Mouse (Mus musculus): ENCODE results near the gene Kifc1. TPM values are rescaled to one million over a fixed set of nuclear protein-coding genes. Genes with fewer than 3 reads are reported as not detected.
"Not testable (repeated sequence)": the region's sequence is repeated elsewhere in the genome, so short reads cannot be mapped to it uniquely, and the experiment has no call there.

Kifc1 gene
- polyA plus RNA-seq, 1 experiment from 2014 or later = 6.3 TPM

DNA sequence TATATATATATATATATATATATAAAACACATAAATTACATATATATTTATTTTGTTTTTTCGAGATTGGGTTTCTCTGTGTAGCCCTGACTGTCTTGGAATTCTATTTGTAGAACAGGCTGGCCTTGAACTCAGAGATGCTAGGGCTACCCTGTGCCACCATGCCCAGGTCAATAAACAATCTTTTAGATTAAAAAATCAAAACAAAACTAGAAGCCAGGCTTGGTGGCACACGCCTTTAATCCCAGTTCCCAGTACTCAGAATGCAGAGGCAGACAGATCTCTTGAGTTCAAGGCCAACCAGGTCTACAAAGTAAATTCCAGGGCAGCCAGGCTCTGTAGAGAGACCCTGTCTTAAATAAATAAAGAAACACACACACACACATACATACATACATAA lies 896 bp upstream of the Kifc1 start:
- H3K27ac ChIP-seq = no peak overlapping the region
- no peak for DNase-seq (ENCODE audit: low spot score)
- H3K27me3 ChIP-seq (ENCODE audit: insufficient read depth, poor library complexity, severe bottlenecking) = no peaks in the 10 kb centered on the region
- peaks cover 18% of the 10 kb centered on the region for H3K4me1 ChIP-seq (replicated peaks)
- 67% methylated on average over 2 of the region's 2 CpGs for WGBS
- no peak overlapping the region for H3K4me3 ChIP-seq
- peaks cover 8% of the 10 kb centered on the region for H3K36me3 ChIP-seq
- no peaks in the 10 kb centered on the region for H3K9me3 ChIP-seq

GRCm38 (mm10) chr17:33889941-33890532 lies 424 bp downstream of the Kifc1 start:
- H3K9me3 ChIP-seq; H3K27me3 ChIP-seq (ENCODE audit: insufficient read depth, poor library complexity, severe bottlenecking); DNase-seq (ENCODE audit: low spot score): not testable (repeated sequence)
- Histone ChIP-seq H3K36me3 (peaks cover 21% of the 10 kb centered on the region), H3K27ac (peak overlapping the region; percentile 93), H3K4me1 (replicated peaks) (peaks cover 18% of the 10 kb centered on the region), H3K4me3 (peak overlapping the region; percentile 70)
- under 1% methylated on average over 44 of the region's 44 CpGs for WGBS

- H3K27ac ChIP-seq; H3K27me3 ChIP-seq (ENCODE audit: insufficient read depth, poor library complexity, severe bottlenecking); H3K9me3 ChIP-seq; DNase-seq (ENCODE audit: low spot score): not testable (repeated sequence)
- H3K4me1 ChIP-seq (replicated peaks) = peaks cover 18% of the 10 kb centered on the region
- H3K4me3 ChIP-seq = peak overlapping the region; percentile 18; the same call in 1 of the 2 replicates
- peaks cover 38% of the 10 kb centered on the region for H3K36me3 ChIP-seq
These were observed 2.2 kb downstream of the Kifc1 start for GRCm38 (mm10) chr17:33888230-33888629.

DNA sequence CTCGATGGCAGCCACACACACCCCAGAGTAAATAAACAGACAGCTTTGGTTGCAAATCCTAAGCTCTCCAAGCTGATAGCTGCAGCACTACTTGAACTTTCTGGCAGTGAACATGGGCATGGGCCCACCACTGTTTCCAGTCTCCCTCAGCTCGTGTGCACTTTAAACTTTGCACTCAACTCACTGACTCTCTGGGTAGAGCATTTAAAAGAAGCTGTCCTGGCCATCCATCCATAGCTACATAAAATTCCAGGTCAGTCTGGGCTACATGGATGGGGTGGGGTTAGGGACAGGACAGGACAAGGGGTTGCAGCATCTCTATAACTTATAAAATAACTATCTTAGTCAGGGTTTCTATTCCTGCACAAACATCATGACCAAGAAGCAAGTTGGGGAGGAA lies 2.7 kb downstream of the Kifc1 start:
- not testable (repeated sequence) for H3K27me3 ChIP-seq (ENCODE audit: insufficient read depth, poor library complexity, severe bottlenecking); H3K9me3 ChIP-seq; H3K4me3 ChIP-seq; H3K27ac ChIP-seq; DNase-seq (ENCODE audit: low spot score)
- WGBS = 85% methylated on average over 2 of the region's 2 CpGs
- Histone ChIP-seq H3K4me1 (replicated peaks) (peaks cover 18% of the 10 kb centered on the region), H3K36me3 (peaks cover 42% of the 10 kb centered on the region)

DNA sequence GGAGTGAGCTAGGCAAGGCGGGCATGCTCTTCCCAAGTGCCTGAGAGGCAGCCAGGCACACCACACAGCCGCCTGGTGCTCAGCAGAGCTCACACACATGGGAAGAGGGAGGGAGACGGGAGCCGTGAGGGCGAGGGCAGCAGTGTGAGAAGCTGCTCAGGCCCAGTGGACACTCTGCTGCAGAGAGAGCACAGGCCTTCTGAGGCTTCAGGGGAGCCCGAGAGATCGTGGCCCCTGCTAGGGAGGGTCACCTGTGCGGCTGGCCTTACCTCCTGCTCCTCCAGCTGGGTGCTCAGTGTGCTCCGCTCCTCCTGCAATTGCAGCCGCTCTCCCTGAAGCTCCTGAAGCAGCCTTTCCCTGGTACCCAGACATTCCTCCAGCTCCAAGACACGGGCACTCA lies 6.1 kb downstream of the Kifc1 start:
- not testable (repeated sequence) for H3K27ac ChIP-seq; H3K27me3 ChIP-seq (ENCODE audit: insufficient read depth, poor library complexity, severe bottlenecking); H3K4me3 ChIP-seq; DNase-seq (ENCODE audit: low spot score); H3K9me3 ChIP-seq
- Histone ChIP-seq H3K4me1 (replicated peaks) (peaks cover 17% of the 10 kb centered on the region), H3K36me3 (peaks cover 74% of the 10 kb centered on the region)
- 90% methylated on average over 10 of the region's 11 CpGs for WGBS

GRCm38 (mm10) chr17:33875797-33876196 lies 14.7 kb downstream of the Kifc1 start:
- not testable (repeated sequence) for DNase-seq (ENCODE audit: low spot score); H3K27me3 ChIP-seq (ENCODE audit: insufficient read depth, poor library complexity, severe bottlenecking); H3K4me3 ChIP-seq; H3K27ac ChIP-seq; H3K9me3 ChIP-seq; H3K4me1 ChIP-seq (replicated peaks)
- peaks cover 64% of the 10 kb centered on the region for H3K36me3 ChIP-seq
- 85% methylated on average over 5 of the region's 5 CpGs for WGBS

DNA sequence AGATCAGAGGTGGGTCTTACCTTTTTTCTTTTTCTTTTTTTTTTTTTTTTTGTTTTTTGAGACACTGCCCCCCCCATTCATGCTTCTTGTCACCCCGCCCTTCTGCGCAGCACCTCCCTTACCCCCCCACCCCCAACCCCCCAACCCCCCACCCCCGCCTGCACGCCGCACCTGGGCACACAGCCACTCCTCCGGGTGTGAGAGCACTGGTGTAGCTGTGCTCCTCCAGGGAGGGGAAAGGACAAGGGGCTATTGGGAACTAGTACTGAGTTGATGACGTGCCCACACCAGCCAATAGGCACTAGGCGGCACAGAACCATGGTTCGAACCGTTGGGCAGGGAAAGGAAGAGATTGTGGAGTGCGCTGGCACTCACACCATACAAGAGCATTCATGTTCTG lies 16.1 kb downstream of the Kifc1 start:
- Histone ChIP-seq H3K4me3 (no peak overlapping the region), H3K27ac (no peak overlapping the region), H3K4me1 (replicated peaks) (no peaks in the 10 kb centered on the region), H3K36me3 (peaks cover 51% of the 10 kb centered on the region), H3K27me3 (ENCODE audit: insufficient read depth, poor library complexity, severe bottlenecking) (no peaks in the 10 kb centered on the region), H3K9me3 (no peaks in the 10 kb centered on the region)
- WGBS = 92% methylated on average over 10 of the region's 11 CpGs
- DNase-seq (ENCODE audit: low spot score) = no peak

DNA sequence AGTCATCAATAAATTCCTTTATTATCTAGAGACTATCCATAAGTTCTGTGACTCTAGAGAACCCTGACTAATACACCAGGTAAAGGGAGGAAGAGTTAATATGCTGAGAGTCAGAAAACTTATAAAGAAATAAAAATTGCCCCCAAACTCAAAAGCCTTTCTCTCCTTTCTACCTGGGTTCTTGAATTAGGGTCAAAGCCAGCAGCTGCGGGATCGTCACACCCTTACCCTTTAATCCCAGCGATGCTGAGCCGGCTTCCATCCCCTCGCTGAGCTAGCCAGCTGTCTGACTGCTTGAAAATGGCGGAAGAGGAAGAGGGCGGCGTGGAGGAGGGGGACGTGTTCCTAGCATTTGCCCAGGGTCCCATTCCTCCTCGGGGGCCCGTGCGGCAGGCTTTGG lies 16.9 kb downstream of the Kifc1 start, which contains the start of gene Gm7029:
Gene Gm7029, plus strand, starts transcription at position 301 of the 400 bp plus-strand sequence.
- peaks cover 42% of the 10 kb centered on the region for H3K36me3 ChIP-seq
- WGBS = 82% methylated on average over 5 of the region's 12 CpGs
- DNase-seq (ENCODE audit: low spot score) = not testable (repeated sequence)

DNA sequence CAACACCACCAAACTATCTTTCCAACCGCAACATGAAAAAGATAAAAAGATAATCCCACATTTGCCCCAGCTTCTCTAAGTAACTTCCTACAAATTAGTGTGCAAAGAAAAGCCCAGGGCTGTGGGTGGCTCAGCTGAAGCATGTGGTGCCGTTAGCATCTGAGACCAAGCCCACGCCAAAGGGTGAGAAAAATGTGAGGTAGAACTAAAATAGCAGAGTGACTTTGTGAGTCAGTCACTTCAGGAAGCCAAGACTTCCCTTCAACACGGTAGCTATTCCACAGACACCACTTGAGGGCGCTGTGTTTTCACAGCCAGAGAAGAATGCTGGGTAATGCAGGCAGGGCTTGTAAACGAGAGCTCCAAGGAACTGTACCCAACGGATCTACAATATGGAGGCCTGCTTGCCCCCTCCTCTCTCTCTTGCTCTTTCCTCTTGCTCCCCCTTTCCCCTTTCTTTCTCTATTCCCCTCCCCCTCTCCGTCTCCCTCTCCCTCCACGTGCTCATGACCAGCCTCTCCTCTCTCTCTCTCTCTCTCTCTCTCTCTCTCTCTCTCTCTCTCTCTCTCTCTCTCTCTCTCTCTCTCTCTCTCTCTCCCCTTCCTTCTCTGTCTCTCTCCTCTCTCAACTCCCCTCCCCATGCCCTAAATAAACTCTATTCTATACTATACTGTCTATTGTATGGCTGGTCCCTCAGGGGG lies 25.0 kb downstream of the Kifc1 start:
- Histone ChIP-seq H3K36me3 (no peaks in the 10 kb centered on the region), H3K9me3 (no peaks in the 10 kb centered on the region), H3K4me3 (no peak overlapping the region), H3K4me1 (replicated peaks) (peaks cover 13% of the 10 kb centered on the region), H3K27ac (peak overlapping the region; percentile 59; the same call in 1 of the 2 replicates), H3K27me3 (ENCODE audit: insufficient read depth, poor library complexity, severe bottlenecking) (no peaks in the 10 kb centered on the region)
- 49% methylated on average over 9 of the region's 9 CpGs for WGBS
- DNase-seq (ENCODE audit: low spot score) = peak; percentile 47

More for the DNA sequence above, 16.9 kb downstream of the Kifc1 start, which contains the start of gene Gm7029:
- not testable (repeated sequence) for H3K27me3 ChIP-seq (ENCODE audit: insufficient read depth, poor library complexity, severe bottlenecking); H3K4me1 ChIP-seq (replicated peaks); H3K9me3 ChIP-seq; H3K4me3 ChIP-seq; H3K27ac ChIP-seq

DNA sequence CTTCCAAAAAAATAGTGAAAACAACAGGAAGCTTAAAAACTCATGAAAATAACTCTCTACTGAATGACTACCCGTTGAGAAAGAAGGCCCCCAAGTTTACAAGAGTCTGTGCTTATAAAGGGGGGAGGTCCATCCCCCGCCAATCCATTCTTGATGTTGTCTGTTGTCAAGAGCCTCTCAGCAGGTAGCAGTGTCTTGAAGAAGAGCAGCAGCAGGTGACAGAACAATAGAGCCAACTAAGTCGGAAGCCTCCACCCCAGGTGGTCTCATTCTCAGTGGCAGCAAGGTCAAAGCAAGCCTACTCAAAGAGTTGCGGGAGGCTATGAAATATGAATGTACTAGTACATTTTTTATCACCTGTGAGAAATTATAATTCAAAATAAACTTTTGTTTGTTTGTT lies 32.6 kb downstream of the Kifc1 start:
- H3K27ac ChIP-seq = no peak overlapping the region
- no peaks in the 10 kb centered on the region for H3K4me1 ChIP-seq (replicated peaks)
- peaks cover 6% of the 10 kb centered on the region; the same call in 1 of the 2 replicates for H3K9me3 ChIP-seq
- 63% methylated on average over 4 of the region's 4 CpGs for WGBS
- H3K27me3 ChIP-seq (ENCODE audit: insufficient read depth, poor library complexity, severe bottlenecking) = no peaks in the 10 kb centered on the region
- no peaks in the 10 kb centered on the region for H3K36me3 ChIP-seq
- DNase-seq (ENCODE audit: low spot score) = no peak
- H3K4me3 ChIP-seq = no peak overlapping the region

GRCm38 (mm10) chr17:33851331-33851730 lies 39.1 kb downstream of the Kifc1 start:
- 78% methylated on average over 1 of the region's 1 CpGs for WGBS
- no peaks in the 10 kb centered on the region for H3K9me3 ChIP-seq
- H3K27me3 ChIP-seq (ENCODE audit: insufficient read depth, poor library complexity, severe bottlenecking) = no peaks in the 10 kb centered on the region
- no peaks in the 10 kb centered on the region for H3K4me1 ChIP-seq (replicated peaks)
- no peak overlapping the region for H3K4me3 ChIP-seq
- DNase-seq (ENCODE audit: low spot score) = no peak
- peaks cover 39% of the 10 kb centered on the region for H3K36me3 ChIP-seq
- H3K27ac ChIP-seq = no peak overlapping the region

GRCm38 (mm10) chr17:33848139-33848538 lies 42.3 kb downstream of the Kifc1 start:
- Histone ChIP-seq H3K4me3 (no peak overlapping the region), H3K4me1 (replicated peaks) (peaks cover 15% of the 10 kb centered on the region), H3K9me3 (no peaks in the 10 kb centered on the region), H3K27me3 (ENCODE audit: insufficient read depth, poor library complexity, severe bottlenecking) (no peaks in the 10 kb centered on the region), H3K36me3 (peaks cover 43% of the 10 kb centered on the region), H3K27ac (no peak overlapping the region)
- no peak for DNase-seq (ENCODE audit: low spot score)
- WGBS = 89% methylated on average over 8 of the region's 8 CpGs

GRCm38 (mm10) chr17:33844196-33844595 lies 46.3 kb downstream of the Kifc1 start:
- H3K36me3 ChIP-seq = peaks cover 40% of the 10 kb centered on the region
- H3K4me1 ChIP-seq (replicated peaks) = peaks cover 15% of the 10 kb centered on the region
- DNase-seq (ENCODE audit: low spot score) = no peak
- WGBS = 85% methylated on average over 1 of the region's 1 CpGs
- H3K27me3 ChIP-seq (ENCODE audit: insufficient read depth, poor library complexity, severe bottlenecking) = no peaks in the 10 kb centered on the region
- H3K4me3 ChIP-seq = peak overlapping the region; percentile 69
- H3K9me3 ChIP-seq = no peaks in the 10 kb centered on the region
- no peak overlapping the region for H3K27ac ChIP-seq

Data from hindbrain, embryonic 10.5 days (tissue).